Mouse (Mus musculus): ENCODE results near the gene Scube1.

Scube1 gene

GRCm38 (mm10) chr15:83709889-83710774 is 14.7 kb downstream of the Scube1 start:
- DNase-seq: no peak

- DNase-seq: no peak
Observed at GRCm38 (mm10) chr15:83706528-83707199, 18.2 kb downstream of the Scube1 start.

- DNase-seq: no peak
Observed at GRCm38 (mm10) chr15:83700593-83700923, 24.3 kb downstream of the Scube1 start.

- no peak for DNase-seq
Observed at GRCm38 (mm10) chr15:83699834-83700592, 24.8 kb downstream of the Scube1 start.

- no peak for DNase-seq
Observed at GRCm38 (mm10) chr15:83699132-83699833, 25.5 kb downstream of the Scube1 start.

GRCm38 (mm10) chr15:83696681-83697381 is 28.0 kb downstream of the Scube1 start:
- DNase-seq: no peak

- DNase-seq: no peak
Observed at GRCm38 (mm10) chr15:83695159-83695558, 29.7 kb downstream of the Scube1 start.

- DNase-seq: no peak
Observed at GRCm38 (mm10) chr15:83691901-83692361, 32.9 kb downstream of the Scube1 start.

- DNase-seq: no peak
Observed at GRCm38 (mm10) chr15:83689946-83690345, 34.9 kb downstream of the Scube1 start.

GRCm38 (mm10) chr15:83686601-83687000 is 38.2 kb downstream of the Scube1 start:
- DNase-seq: no peak

GRCm38 (mm10) chr15:83685950-83686349 is 38.9 kb downstream of the Scube1 start:
- no peak for DNase-seq

GRCm38 (mm10) chr15:83683051-83683561 is 41.7 kb downstream of the Scube1 start:
- no peak for DNase-seq

GRCm38 (mm10) chr15:83680300-83680699 is 44.5 kb downstream of the Scube1 start:
- no peak for DNase-seq

GRCm38 (mm10) chr15:83679729-83680128 is 45.1 kb downstream of the Scube1 start:
- no peak for DNase-seq

- no peak for DNase-seq
Observed at GRCm38 (mm10) chr15:83678606-83679005, 46.2 kb downstream of the Scube1 start.

- no peak for DNase-seq
Observed at GRCm38 (mm10) chr15:83678089-83678488, 46.7 kb downstream of the Scube1 start.

GRCm38 (mm10) chr15:83677098-83677497 is 47.7 kb downstream of the Scube1 start:
- no peak for DNase-seq

- DNase-seq: no peak
Observed at GRCm38 (mm10) chr15:83676286-83676685, 48.5 kb downstream of the Scube1 start.

GRCm38 (mm10) chr15:83673621-83674020 is 51.2 kb downstream of the Scube1 start:
- no peak for DNase-seq

GRCm38 (mm10) chr15:83667501-83667900 is 57.3 kb downstream of the Scube1 start:
- DNase-seq: no peak

GRCm38 (mm10) chr15:83666418-83666817 is 58.4 kb downstream of the Scube1 start:
- DNase-seq: no peak

GRCm38 (mm10) chr15:83665993-83666392 is 58.8 kb downstream of the Scube1 start:
- no peak for DNase-seq
